Mouse (Mus musculus) spleen, adult 2 months (tissue): ENCODE data around the gene Slc35f1.

Experiments
- CTCF ChIP-seq: fragments of 200-500 bp; IDR thresholded peaks from 2 replicates; pipeline ENCODE4 v1.5.1; 2011; ENCODE audit warnings: mild to moderate bottlenecking, inconsistent platforms; ENCODE audit not compliant: insufficient read depth, insufficient read length, insufficient replicate concordance; ENCODE audit errors: extremely low read depth
- POLR2A ChIP-seq: fragments of 200-500 bp; IDR thresholded peaks from 2 replicates; pipeline ENCODE4 v1.6.1; 2011; ENCODE audit warnings: low read depth, low read length, inconsistent platforms

- no peak for TF ChIP-seq CTCF
- TF ChIP-seq POLR2A, result no peak
Measured at GRCm38 (mm10) chr10:52851994-52852393, 161.7 kb downstream of the Slc35f1 start.
